Mouse (Mus musculus) kidney, postnatal 14 days (tissue): ENCODE data around the gene Por.
A peak's percentile ranks its signal among the peaks of the same experiment; 100 is the strongest.

ENCODE experiments used
- DNase-seq: peaks from one replicate; pipeline ENCODE4 v3.0.0; 2022; ENCODE audit warnings: mixed read lengths

Por gene

DNA sequence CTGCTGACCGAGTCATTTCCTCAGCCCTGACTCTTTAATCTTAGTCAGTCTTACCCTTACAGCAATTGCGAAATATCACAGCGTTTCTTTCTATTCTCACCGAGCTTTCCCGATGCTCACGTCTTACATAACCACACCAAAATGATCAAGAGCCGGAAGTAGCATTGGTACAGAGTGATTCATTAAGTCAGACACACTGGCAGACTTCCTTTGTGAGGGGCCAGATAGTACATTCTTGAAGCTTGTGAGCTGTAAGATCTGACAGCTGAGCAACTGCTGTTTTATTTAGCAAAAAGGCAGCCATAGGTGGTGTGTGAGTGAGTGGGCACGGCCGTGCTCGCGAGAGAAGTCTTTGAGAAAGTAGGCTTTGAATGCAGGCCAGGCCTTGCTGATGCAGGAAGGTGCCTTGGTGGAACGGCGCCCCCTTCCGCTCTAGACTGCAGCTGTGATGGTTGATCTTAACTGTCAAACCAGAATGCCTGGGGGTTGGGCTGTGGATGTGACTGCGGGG lies 32.9 kb downstream of the Por start:
- no peak for DNase-seq

DNA sequence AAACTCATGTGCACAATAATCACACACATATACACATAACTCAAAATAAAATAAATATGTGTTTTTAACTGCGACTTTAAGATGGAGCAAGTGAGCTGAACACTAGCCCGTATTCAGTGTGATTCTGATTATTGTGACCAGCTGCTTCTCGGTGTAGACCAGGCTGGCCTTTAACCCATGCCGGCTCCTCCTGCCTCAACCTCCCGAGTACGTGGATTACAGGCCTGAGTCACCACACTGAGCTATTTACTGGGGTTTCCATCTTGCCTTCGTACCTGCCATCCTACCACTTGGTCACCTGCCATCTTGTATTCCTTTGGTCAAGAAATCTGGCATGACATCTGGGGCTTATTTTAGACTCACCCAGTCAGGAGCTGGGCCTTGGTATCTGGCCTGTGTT lies 33.6 kb downstream of the Por start:
- no peak for DNase-seq

DNA sequence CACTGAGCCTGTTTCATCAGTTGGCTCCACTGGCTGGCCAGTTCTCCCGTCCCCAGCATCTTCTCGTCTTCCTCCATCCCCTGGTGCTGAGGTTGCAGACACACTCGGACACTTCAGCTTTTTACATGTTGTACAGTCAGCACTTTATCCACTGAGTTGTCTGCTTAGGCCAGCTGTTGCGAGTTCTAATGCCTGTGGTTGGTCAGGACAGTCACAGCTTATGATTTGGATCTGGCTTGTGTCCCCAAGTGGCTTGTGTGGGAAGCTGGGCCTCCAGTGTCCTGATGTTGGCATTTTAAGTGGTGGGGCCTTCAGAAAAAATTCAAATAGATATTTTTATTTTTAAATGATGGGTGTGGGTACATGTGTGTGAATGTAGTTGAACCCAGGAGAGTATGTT lies 35.5 kb downstream of the Por start:
- no peak for DNase-seq

DNA sequence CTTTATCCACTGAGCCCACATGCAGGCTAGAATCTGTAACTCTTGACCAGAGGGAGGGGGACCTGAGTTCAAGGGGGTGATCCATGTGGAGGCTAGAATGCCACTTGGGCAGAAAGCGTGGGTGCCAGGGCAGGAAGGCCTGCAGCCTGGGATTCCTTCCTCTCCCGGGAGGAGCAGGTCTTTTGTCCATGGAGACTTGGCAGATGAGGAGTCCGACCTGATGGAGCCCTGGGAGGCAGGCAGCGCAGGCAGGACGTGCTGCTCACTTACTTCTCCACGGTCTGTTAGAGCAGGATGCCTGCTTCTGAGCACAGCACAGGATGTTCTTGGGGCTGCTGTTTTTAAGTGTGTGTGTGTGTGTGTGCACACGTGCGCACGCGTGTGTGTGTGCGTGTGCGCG lies 37.2 kb downstream of the Por start:
- no peak for DNase-seq

DNA sequence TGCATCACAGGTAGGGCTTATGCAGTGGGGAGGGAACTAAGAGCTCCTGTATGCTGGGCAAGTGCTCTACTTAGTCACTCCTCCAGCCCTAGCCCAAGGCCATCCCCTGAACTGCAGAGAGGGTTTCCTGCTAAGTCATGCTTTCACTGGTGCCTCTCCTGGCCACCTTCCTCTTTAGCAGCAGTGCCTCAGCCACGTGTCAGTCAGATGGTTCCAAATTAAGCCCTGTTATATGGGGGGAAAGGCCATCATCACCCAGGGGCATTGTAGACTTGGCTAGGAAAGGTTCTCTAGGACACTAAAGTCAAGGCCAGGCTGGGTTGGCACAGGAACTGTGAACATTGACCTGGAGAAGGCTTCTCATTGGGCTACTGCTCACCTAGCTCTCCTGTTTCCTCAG lies 38.0 kb downstream of the Por start:
- DNase-seq, result peak; percentile 69

DNA sequence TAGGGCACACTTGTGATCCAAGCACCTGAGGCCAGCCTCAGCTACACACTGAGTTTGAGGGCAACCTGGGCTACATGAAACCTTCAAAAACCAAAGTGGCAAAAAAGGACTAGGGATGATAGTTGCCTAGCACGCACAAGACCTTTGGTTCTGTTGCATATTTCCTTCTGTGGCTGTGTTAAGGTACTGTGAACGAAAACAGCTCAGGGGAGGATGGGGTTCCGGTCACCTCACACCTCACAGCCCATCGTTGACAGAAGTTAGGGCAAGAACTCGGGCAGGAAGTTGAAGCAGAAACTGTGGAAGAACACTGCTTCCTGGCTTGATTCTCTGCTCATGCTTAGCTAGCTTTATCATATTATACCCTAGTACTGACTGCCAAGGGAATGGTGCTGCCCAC lies 39.9 kb downstream of the Por start:
- no peak for DNase-seq

DNA sequence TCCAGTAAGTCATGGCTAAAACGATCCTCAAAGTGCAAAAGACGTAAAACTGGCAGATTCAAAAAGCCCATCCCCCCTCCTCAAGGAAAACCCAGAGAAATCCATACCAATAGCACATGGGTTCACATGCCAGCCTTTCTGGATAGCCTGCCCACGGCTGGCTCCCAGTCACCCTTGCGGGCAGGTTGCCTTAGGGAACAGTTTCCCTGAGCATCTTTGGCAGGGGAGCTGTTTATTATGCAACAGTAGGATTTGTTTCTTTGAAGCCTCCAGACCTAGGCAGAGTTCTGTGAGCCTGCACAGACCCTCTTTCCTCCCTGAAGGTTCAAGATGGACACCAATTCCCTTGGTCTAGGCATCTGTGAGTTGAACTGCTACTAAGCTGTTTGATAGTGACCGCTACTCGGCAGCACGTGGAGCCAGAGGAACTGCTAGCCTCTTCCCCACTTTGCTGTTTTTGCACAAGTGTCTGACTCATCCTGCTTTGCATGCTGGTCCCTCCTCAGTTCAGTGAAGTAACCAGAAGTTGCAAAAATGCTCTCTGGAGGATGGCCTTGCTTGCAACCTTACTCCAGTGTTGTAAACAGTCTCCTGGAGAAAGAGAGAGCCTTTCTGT lies 40.9 kb downstream of the Por start:
- no peak for DNase-seq

DNA sequence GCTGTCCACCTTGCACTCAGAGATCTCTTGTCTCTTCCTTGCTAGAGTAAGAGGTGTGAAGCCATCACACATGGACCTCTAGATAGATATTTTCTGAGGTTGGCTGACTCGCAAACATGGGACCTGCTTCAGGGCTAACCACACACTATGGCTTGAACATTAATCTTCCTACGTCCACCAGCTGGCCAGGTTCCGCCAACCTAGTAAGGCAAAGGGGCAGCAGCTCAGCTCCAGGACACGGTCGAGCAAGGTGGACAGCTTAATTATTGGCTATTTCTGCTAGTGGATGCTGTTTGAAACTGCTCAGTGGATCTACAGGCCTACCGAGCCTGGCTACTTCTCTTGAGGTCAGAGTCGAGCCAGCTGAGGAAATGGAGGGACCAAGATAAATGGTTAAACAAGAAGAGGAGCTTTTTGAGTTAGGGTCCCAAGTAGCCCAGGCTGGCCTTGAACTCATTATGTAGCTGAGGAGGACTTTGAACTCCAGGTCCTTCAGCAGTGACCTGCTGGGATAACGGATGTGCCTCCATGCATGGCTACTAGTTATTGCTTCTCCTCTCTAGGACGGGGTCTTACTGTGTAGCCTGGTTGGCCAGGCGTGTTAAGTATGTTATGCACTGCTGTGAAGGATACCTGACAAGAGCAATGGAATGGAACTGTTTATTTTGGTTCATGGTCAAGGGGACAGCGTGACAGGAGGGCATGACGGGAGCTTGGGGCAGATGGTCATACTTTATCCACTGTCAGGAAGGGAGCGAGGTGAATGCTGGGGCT lies 41.9 kb downstream of the Por start:
- peak; percentile 74 for DNase-seq

DNA sequence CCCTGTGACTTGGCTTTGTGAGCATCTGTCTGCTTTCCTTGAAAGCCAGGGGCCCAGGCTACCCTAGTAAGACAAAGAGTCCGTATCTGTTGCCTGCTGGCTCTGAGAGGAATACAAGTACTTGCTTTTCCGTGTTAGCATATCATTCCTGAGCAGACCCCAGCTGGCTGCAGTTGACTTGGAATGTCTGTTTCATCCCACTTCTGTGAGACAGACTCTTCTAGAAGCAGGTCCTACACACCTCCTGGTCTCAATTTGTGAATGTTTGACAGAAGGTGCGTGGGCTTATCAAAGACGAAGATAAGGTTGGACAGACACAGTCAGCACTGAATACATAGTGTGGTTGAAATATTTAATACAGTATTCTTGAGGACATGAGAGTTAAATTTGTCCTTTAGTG lies 43.0 kb downstream of the Por start:
- no peak for DNase-seq

DNA sequence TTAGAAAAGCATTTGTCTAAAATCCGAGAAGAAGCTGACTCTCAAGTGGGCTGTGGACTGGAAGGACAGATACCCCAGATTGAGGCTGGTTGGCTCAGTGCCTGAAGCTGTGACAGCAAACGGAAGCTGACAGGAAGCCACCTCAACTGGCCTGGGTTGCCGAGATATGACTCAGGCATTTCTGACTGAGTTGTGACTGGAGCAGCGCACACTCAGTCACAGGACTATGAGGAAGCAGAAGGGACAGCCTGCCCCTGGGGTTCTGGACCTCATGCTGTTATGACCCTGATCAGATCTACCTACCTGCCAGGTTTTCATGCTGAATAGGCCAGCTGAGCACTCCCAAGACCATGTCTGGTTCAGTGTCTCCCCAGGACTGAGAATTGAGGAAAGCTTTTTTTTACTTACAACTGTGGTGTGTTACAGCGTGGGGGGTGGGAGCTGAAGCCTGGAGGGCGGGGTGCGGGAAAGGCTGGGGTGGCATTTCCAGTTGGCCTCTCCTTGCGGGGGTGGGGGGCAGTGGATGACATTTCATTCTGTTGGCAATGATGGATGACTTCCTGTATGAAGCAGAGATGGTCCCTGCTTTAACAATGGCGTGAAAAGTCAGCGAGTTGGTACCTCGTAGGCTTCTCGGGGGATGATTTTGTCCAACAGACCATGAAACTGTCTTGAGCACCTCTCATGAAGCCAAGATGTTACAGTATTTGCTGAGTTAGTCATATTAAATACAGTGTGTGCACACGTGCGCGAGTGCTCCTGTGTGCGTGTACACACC lies 43.8 kb downstream of the Por start:
- peak; percentile 85 for DNase-seq

DNA sequence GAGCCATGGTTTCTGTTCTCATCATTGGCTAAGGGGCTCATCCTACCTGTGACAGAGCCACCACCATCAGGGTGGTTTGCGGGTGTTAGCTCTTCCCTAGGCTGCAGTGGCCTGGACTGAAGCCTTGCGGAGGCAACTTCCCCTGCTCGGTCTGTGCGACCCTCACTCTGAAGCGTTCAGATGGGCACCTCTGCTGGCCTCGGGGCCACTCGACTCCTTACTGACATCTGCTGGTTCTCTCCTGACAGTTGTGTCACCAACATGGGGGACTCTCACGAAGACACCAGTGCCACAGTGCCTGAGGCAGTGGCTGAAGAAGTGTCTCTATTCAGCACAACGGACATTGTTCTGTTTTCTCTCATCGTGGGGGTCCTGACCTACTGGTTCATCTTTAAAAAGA lies 45.8 kb downstream of the Por start:
- peak; percentile 27 for DNase-seq

DNA sequence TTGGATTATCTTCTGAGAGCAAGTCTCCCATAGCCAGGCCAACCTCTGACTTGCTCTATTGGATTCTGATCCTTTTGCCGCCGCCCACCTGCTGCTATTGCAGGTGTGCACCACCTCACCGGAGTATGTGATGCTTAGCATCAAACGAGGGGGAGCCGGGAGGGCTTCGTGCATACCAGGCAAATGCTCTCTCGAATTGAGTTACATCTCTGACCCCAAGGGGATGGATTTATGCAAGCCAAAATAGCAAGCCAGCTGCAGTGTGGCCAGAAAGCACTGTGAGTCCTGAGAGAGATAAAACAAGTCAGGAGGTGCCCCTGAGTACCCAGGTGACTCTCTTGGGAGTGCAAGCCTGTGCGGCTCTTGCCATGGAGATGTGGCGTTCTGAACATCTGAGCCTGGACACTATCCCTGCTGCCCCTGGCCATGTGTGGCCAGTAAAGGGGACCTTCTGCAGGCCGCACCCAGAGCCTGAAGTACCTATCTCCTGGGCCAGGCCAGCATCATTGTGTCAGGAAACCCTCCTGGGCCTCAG lies 49.8 kb downstream of the Por start:
- DNase-seq, result no peak

DNA sequence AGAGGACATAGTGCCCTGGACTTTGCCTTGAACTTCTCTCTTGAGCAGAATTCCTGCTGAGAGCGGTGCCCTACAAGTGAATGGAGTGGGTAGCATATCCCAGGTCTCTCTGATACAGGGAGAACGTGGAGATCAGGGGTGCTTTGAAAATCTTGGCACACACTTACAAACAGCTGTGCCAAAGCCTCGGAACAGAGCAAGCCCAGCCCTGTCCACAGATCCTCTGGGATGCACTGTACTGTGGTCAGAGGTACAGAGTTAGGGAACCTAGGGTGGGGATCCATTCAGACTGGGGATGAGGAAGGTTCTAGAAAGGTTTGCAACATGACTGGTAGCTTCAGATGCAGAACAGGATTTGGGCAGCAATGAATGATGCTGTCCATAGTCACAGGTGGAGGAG lies 50.3 kb downstream of the Por start:
- no peak for DNase-seq

DNA sequence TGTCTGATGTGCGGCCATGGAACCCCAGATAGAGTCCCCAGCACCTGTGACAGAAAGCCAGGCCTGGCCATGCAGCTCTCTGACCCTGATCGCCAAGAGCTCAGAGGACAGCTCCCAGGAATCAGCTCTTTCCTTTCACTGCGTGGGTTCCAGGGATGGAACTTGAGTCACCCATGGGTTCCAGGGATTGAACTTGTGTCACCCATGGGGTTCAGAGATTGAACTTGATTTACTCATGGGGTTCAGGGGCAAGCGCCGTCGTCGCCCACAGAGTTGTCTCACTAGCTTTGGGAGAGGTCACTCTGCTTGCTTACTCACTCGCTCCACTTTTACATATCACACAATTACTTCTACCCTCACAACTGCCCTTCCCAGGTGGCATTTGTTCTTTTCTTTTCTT lies 51.2 kb downstream of the Por start:
- DNase-seq, result no peak

DNA sequence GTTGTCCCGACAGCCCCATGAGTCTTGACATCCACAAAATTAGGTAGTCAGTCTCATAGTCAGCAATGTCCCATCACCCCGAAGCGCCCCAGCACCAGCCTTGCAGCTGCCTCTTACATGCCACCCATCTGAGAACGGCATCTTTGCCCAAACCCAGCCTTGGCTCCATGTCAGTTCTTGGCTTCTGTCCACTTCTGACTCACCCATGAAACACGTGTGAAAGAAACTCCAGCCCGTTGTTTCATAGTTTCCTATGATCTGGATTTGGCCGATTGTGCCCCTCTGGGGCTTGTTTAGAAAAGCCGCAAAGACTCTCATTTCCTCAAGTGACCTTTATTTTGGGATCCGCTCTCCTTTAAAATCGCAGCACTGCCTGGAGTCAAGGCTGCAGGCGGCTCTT lies 52.3 kb downstream of the Por start:
- peak; percentile 37 for DNase-seq

DNA sequence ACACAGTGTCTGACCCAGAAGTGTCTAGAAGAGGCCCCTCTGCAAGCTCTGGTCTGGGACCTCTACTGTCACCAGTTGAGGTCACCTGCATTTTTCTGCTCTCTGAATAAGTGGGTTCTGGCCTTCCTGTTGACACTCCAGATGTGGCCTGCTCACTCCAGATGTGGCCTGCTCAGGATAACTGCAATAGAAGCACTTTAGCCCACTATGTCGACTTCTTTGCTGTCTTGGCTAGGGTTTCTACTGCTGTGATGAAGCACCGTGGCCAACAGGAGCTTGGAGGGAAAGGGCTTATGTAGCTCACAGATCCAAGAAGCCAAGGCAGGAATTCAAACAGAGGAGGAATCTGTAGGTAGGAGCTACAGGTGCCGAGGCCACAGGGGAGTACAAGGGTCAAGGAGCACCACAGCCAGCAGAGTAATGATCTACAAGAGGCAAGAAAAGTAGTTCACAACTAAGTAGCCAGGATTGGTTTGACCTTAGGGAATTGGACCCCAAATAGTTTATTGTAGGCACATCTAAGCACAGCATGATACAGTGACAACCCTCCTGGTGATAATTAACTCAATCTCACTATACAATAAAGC lies 53.4 kb downstream of the Por start:
- DNase-seq, result peak; percentile 28

DNA sequence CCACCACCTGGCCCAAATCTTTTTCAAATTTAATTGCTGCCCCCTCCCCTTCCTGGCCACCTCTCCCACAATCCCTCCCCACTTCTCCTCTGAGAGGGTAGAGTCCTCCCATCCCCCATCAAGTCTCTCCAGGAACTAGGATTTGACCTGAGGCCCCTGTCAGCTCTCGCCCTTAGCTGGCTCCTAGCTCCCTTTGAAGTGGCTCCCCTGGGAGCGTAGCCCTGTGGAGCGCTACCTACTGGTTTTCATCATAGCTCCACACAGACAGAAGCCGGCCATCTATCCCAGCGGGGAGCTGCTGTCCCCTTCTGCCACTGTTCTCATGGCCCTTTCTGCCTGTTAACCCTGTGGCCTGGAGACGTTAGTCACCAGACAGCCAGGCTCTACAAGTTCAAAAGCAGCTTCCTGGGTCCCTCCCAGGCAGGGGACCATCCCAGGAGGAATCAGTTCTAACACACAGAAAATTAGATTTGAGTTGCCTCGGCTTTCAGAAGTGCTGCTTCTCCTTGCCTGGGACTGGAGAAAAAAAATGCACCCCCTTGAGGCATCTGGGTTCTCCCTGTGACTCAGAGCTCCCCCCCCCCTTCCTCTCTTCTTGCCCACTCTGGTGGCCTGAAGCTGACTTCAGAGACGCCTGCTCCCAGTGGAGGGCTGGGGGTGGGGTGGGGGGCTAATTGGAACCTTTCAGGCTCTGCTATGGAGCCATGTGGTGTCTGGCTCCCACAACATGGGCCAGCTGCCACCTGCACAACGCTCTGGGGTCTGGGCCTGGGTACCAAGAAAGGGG lies 54.9 kb downstream of the Por start:
- DNase-seq, result peak; percentile 20

DNA sequence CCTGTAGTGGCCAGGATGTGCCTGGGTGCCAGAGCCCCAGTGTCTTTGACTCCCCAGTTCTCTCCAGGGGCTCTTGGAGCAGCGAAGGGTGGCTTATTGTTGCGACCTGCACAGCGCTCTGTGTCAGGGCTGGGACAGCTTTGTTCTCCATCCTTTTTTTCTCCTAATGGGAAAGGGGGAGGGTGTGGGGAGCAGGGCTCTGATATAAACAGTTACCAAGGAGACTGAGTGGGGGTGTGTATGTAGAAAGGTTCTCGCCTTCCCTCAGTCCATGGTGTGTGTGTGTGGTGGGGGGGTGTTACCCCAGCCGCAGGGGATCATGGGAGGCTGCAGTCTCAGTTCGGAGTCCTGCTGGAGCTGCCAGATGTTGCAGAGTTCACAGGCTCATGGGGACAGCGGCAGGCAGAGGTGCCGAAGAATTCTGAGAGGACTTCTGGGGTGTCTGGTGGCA lies 55.6 kb downstream of the Por start:
- DNase-seq, result peak; percentile 42

DNA sequence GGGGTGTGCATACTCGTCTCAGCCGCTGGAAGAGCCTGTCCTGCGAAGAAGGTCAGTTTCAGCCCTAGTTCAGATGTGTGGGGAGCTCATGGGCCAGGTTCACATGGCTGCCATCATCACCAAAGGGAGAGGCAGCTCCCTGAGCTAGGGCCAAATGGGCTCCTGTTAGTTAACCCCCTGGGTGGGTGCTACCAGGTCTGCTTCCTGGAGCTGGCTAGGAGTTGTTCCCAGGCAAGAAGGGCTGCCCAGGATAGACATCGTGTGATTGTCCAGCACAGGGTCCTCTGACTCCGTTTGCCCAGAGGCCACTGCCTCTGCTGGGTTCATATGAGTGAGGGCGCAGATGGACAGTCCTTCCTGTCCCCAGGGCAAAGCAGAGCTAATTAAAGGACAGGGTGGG lies 56.2 kb downstream of the Por start:
- no peak for DNase-seq

DNA sequence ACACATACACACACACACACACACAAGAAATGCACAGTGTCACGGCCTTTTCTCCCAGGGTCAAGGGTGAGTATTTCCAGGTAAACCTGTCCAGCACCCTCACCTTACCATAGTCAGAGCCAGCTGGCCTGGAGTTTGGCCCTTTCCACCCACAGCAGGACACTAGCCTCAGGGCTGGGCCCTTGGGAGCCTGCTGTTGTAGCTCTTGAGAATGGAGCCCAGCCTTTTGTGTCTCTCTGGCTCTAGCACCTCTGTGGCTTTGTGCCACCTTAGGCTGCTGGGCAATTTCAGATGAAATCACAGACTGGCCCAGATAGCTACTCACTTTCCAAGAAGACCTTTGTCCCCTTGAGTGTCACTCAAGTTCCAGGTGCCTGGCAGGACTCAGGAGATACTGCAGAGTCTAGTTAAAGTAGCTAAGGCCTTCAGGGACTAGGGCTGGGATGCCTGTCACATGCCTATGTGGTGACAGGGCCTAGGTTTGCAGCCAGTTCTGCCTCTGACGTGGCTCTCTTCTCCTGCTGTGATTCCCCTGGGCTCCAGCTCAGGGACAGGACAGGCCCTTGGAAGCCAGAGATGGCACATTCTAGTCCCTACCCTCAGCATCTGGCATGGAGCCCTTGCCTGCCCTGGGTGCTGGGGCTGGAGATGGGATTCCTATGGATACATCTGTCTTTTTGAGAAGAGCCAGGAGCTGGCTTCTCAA lies 57.0 kb downstream of the Por start:
- peak; percentile 29 for DNase-seq

DNA sequence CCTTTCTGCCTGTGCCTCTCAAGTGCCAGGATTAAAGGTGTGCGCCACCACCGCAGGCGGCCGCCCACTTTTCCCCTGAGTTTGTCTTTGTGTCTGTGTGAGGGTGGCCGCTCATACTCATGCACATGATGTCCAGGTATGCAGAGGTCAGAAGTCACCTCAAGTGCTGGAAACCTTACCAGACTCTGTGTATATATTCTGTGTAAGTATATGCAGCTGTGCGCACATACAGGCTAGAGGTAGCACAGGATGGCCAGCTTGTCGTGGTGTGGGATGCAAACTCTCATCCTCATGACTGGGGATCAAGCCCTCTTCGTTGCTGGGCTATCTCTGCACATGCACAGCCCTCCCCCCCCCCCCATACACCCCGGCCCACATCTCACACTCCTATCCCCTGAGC lies 58.0 kb downstream of the Por start:
- DNase-seq, result no peak

DNA sequence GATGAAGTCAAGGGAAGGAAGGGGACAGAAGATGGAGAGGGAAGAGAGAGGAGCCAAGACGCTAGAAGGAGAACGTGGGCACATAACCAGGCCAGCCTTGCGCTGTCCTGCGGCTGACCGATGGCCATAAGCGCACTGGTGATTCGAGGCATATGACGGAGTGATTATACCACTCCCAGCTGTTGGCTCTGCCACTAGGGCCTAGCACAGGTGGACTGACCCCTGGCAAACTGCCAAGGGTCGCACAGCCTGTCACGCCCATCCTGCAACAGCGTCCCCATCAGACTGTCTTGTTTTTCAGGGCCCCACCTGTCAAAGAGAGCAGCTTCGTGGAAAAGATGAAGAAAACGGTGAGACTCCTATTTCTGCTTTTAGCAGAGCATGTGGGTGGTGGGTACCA lies 58.5 kb downstream of the Por start:
- no peak for DNase-seq
